8 mouse cellular contexts compared by ENCODE assay signal in the genomic region with DNA sequence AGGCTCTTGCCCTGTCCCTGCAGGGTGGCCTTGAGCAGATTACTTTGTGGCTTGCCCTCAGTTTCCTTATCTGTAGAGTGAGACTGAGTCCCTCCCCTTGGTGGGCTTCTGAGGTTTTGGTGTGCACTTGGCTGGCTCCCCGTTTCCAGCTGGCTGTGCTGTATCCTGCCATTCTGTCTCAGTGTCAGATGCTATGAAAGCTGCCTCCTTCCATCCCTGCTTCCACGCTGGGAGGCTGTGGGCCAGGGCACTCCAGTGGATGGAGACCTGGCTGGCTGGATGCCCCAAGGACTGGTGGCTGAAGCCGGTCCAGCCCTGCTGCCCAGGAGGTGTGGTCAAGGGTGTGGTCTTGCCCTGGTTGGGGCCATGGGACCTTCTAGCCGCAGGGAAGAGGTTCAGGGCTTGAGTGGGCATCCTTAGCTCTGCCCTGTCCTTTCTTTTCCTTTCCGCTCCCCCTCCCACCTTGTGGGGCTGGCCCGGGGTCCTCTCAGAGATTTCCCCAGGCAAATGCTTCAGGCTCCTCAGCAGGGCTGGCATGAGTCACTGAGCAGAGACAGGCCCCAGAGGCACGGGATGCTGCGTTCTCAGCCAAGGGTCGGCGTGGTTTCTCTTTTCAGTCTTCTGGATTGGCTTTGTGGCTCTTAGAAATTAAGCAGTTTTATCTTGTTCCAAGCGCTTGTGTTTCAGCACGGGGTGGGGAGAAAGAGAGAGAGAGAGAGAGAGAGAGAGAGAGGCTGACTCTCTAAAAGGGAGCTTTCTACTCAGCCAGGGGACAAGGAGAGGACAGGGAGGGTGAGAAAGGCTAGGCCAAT. TPM values are rescaled to one million over a fixed set of nuclear protein-coding genes. Genes with fewer than 3 reads are reported as not detected.
DNase-seq lines count a peak whose midpoint lies in the region; ATAC-seq lines count a peak whose summit lies in the region.

No protein-coding gene starts in this region.

- H3K27me3 ChIP-seq in heart, embryonic 11.5 days (ENCODE audit: control insufficient read depth, insufficient read depth, low read length) = peaks cover 3% of the 10 kb centered on the region
- no peaks in the 10 kb centered on the region for H3K27me3 ChIP-seq in kidney, embryonic 14.5 days (ENCODE audit: control insufficient read depth, insufficient read depth, low read length)
- H3K27me3 ChIP-seq in forebrain, embryonic 11.5 days (ENCODE audit: control insufficient read depth, insufficient read depth, low read length) = no peaks in the 10 kb centered on the region

- peak overlapping the region; percentile 29; the same call in 1 of the 2 replicates for H3K27ac ChIP-seq in heart, embryonic 11.5 days (ENCODE audit: low read depth, low read length)
- H3K27ac ChIP-seq in kidney, embryonic 14.5 days (ENCODE audit: low read depth, low read length) = 0 out of 2 replicates have a peak overlapping the region, but pooled peaks have one; percentile 12
- no peak overlapping the region for H3K27ac ChIP-seq in forebrain, embryonic 11.5 days (ENCODE audit: low read depth, low read length)

- 26% methylated on average over 12 of the region's 12 CpGs for WGBS in heart, embryonic 11.5 days (ENCODE audit: insufficient replicate concordance)
- WGBS in kidney, embryonic 14.5 days = 51% methylated on average over 12 of the region's 12 CpGs
- WGBS in forebrain, embryonic 11.5 days = 54% methylated on average over 12 of the region's 12 CpGs

- H3K36me3 ChIP-seq in heart, embryonic 11.5 days (ENCODE audit: control insufficient read depth, insufficient read depth, low read length) = no peaks in the 10 kb centered on the region
- H3K36me3 ChIP-seq in kidney, embryonic 14.5 days (ENCODE audit: control insufficient read depth, insufficient read depth, low read length) = no peaks in the 10 kb centered on the region
- H3K36me3 ChIP-seq in forebrain, embryonic 11.5 days (ENCODE audit: control insufficient read depth, insufficient read depth, low read length) = no peaks in the 10 kb centered on the region

- H3K4me1 ChIP-seq in heart, embryonic 11.5 days (ENCODE audit: control insufficient read depth, insufficient read depth, low read length) = peaks cover 37% of the 10 kb centered on the region
- H3K4me1 ChIP-seq in kidney, embryonic 14.5 days (ENCODE audit: control insufficient read depth, insufficient read depth, low read length) = peaks cover 34% of the 10 kb centered on the region
- H3K4me1 ChIP-seq in forebrain, embryonic 11.5 days (replicated peaks; ENCODE audit: control insufficient read depth, insufficient read depth, low read length) = peaks cover 9% of the 10 kb centered on the region

- H3K4me2 ChIP-seq in heart, embryonic 11.5 days = peak overlapping the region; percentile 35
- no peak overlapping the region for H3K4me2 ChIP-seq in kidney, embryonic 14.5 days (replicated peaks; ENCODE audit: low read depth, low read length)
- no peak overlapping the region for H3K4me2 ChIP-seq in forebrain, embryonic 11.5 days (ENCODE audit: low read depth, low read length, severe bottlenecking)

- ATAC-seq in heart, embryonic 11.5 days (replicated peaks; ENCODE audit: insufficient number of reproducible peaks, low FRiP score, low TSS enrichment) = no peak
- ATAC-seq in kidney, embryonic 14.5 days (ENCODE audit: low FRiP score, low TSS enrichment) = no peak
- no peak for ATAC-seq in forebrain, embryonic 11.5 days (replicated peaks; ENCODE audit: low FRiP score)

- DNase-seq in cerebellum, postnatal 14 days = peak; percentile 51 to 67
- DNase-seq in cerebellum, adult 18-20 months = no peak
- peak; percentile 93 for DNase-seq in NIH3T3 (ENCODE audit: low read depth)
- DNase-seq in ovary, postnatal 14 days (ENCODE audit: low spot score) = peak; percentile 44
- DNase-seq in forebrain, embryonic 11.5 days (ENCODE audit: low spot score) = no peak
- no peak for DNase-seq in right cerebral cortex, postnatal 10 days (ENCODE audit: low spot score in 2 of 2)

- no peak overlapping the region for H3K4me3 ChIP-seq in heart, embryonic 11.5 days (ENCODE audit: low read depth, low read length)
- H3K4me3 ChIP-seq in kidney, embryonic 14.5 days (ENCODE audit: low read length) = no peak overlapping the region
- H3K4me3 ChIP-seq in forebrain, embryonic 11.5 days (ENCODE audit: low read depth, low read length) = no peak overlapping the region

- H3K9ac ChIP-seq in heart, embryonic 11.5 days (ENCODE audit: low read depth, low read length) = peak overlapping the region; percentile 12; the same call in 1 of the 2 replicates
- H3K9ac ChIP-seq in kidney, embryonic 14.5 days (ENCODE audit: low read depth, low read length) = peak overlapping the region; percentile 19; the same call in 1 of the 2 replicates
- no peak overlapping the region for H3K9ac ChIP-seq in forebrain, embryonic 11.5 days (ENCODE audit: low read length)

- no peaks in the 10 kb centered on the region for H3K9me3 ChIP-seq in heart, embryonic 11.5 days (replicated peaks; ENCODE audit: control insufficient read depth, low read length)
- H3K9me3 ChIP-seq in kidney, embryonic 14.5 days (ENCODE audit: control insufficient read depth, low read length) = no peaks in the 10 kb centered on the region
- no peaks in the 10 kb centered on the region for H3K9me3 ChIP-seq in forebrain, embryonic 11.5 days (ENCODE audit: control insufficient read depth, low read length)

RNA-seq across cellular contexts. Expression of gene Sept9, which starts 35.8 kb away (rescaled TPM):
- 78.9 and 104 TPM in 2 replicates for polyA plus RNA-seq in heart, embryonic 11.5 days (2014; fragmentation: Nextera tagmentation; extraction: Ambion mirVana)
- polyA plus RNA-seq in kidney, embryonic 14.5 days (2014; fragmentation: Nextera tagmentation; extraction: Ambion mirVana) = 96.6 and 104 TPM in 2 replicates
- polyA plus RNA-seq in forebrain, embryonic 11.5 days (2014; fragmentation: Nextera tagmentation; extraction: Ambion mirVana) = 172 and 182 TPM in 2 replicates

Comparison
In these comparisons a context has a peak if more than half of its experiments do, and no peak if none do; other contexts are left out.
1. DNase-seq: peak in cerebellum, postnatal 14 days (2 of 2), NIH3T3 (single experiment) and ovary, postnatal 14 days (single experiment); none in cerebellum, adult 18-20 months (0 of 2), forebrain, embryonic 11.5 days (single experiment) and right cerebral cortex, postnatal 10 days (0 of 2).